Mouse (Mus musculus) brain, embryonic 14.5 days (tissue): ENCODE data around the gene Engase.

Source experiments
- CTCF ChIP-seq: fragments of 200-500 bp; IDR thresholded peaks from 2 replicates; pipeline ENCODE4 v1.5.1; 2012; ENCODE audit warnings: inconsistent platforms, mild to moderate bottlenecking, moderate library complexity, borderline replicate concordance; ENCODE audit not compliant: insufficient read depth, insufficient read length; ENCODE audit errors: extremely low read depth
- POLR2A ChIP-seq: fragments of 200-500 bp; IDR thresholded peaks from 2 replicates; pipeline ENCODE4 v1.6.1; 2012; ENCODE audit warnings: mild to moderate bottlenecking, inconsistent platforms, borderline replicate concordance; ENCODE audit not compliant: poor library complexity, insufficient read depth, insufficient read length, severe bottlenecking; ENCODE audit errors: extremely low read depth

- TF ChIP-seq CTCF, result peak; percentile 40; the same call in 1 of the 2 replicates
- no peak for TF ChIP-seq POLR2A
Measured at GRCm38 (mm10) chr11:118436471-118436935, 40.1 kb upstream of the Engase start.
